Mouse (Mus musculus) liver, embryonic 14.5 days (tissue): ENCODE data around the gene Gls.

ENCODE experiments used
- CTCF ChIP-seq: IDR thresholded peaks from 2 replicates; pipeline ENCODE4 v1.5.1; 2016; ENCODE audit warnings: antibody characterized with exemption, low read depth, control low read depth
- EP300 ChIP-seq: IDR thresholded peaks from 2 replicates; pipeline ENCODE4 v1.6.1; 2016; ENCODE audit warnings: antibody characterized with exemption, low read depth

DNA sequence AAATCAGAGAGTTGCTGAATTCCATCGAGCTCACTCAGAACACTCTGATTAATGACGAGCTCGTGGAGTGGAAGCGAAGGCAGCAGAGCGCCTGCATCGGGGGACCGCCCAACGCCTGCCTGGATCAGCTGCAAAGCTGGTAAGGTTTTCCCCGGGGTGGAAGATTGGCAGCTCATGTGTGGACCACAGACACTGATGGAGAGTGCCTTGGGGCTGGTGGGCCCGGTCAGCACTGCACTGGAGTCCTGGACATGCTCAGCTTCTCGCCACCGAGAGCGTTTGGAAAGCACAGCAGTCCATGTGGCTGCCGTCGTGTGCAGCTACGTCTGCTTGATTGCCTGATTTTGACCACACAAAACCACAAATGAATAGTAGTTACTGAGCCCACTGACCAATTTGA lies 95.7 kb downstream of the Gls start:
- TF ChIP-seq CTCF (no peak), EP300 (no peak)
